Mouse (Mus musculus) limb, embryonic 12.5 days (tissue): ENCODE measurements at regions not wholly inside any gene's neighbourhood (a gene's known extent, or its start where the extent isn't known, plus 50 kb on each side); places are given as distances from the start of the nearest gene placed in this dataset.

Source experiments
- ATAC-seq: fragments of 200-750 bp; cut with Nextera tagmentation; 2 replicates; pipeline ENCODE4 v1.8.0; 2017; ENCODE audit warnings: low read depth, moderate TSS enrichment; ENCODE audit not compliant: insufficient number of reproducible peaks, insufficient read depth, low FRiP score, low TSS enrichment
- H3K27ac ChIP-seq: fragments of 300-500 bp; sonication (generic); 2 replicates; pipeline ENCODE4 v1.5.1; 2016; ENCODE audit warnings: mild to moderate bottlenecking, moderate library complexity
- H3K27me3 ChIP-seq: fragments of 300-500 bp; sonication (generic); 2 replicates; pipeline ENCODE4 v1.6.1; 2016; ENCODE audit warnings: mild to moderate bottlenecking, moderate library complexity
- H3K36me3 ChIP-seq: fragments of 300-500 bp; sonication (generic); 2 replicates; pipeline ENCODE4 v1.6.1; 2016; ENCODE audit warnings: mild to moderate bottlenecking, moderate library complexity
- H3K4me1 ChIP-seq: fragments of 300-500 bp; sonication (generic); replicated peaks from 2 replicates; pipeline ENCODE4 v1.6.1; 2016
- H3K4me2 ChIP-seq: fragments of 300-500 bp; sonication (generic); 2 replicates; pipeline ENCODE4 v1.6.1; 2016; ENCODE audit warnings: mild to moderate bottlenecking, moderate library complexity
- H3K4me3 ChIP-seq: fragments of 300-500 bp; sonication (generic); replicated peaks from 2 replicates; pipeline ENCODE4 v1.5.1; 2016; ENCODE audit warnings: mild to moderate bottlenecking
- H3K9ac ChIP-seq: fragments of 300-500 bp; sonication (generic); replicated peaks from 2 replicates; pipeline ENCODE4 v1.6.1; 2016; ENCODE audit warnings: mild to moderate bottlenecking, moderate library complexity
- H3K9me3 ChIP-seq: fragments of 300-500 bp; sonication (generic); 2 replicates; pipeline ENCODE4 v1.6.1; 2016; ENCODE audit warnings: mild to moderate bottlenecking, moderate library complexity
- WGBS: fragments of 180-500 bp; shearing (Covaris S2); methylation state at CpG from one replicate; pipeline ENCODE4 v1.1.7; 2016; 5-methylcytosine and 5-hydroxymethylcytosine counted together

DNA sequence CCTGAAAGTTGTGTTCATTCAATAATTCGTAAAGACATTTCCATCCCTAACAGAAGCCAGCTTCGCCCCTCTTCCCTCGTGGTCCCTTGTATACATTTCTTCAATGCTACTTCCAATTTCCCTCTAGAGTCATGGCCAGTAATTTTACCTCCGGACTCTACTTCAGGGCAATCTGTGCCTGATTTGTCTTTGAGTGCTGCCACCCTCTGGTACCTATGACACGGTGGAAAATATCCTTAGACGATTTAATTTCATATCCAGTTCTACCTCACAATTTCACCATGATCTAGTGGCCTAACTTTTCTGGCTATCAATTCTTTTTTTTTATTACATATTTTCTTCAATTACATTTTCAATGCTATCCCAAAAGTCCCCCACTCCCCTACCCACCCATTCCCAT is 49.9 kb upstream of the Adamts3 start:
- H3K9me3 ChIP-seq = no peaks in the 10 kb centered on the region
- H3K4me2 ChIP-seq = no peak overlapping the region
- H3K4me1 ChIP-seq = no peaks in the 10 kb centered on the region
- WGBS = 86% methylated on average over 6 of the region's 6 CpGs
- H3K9ac ChIP-seq = no peak overlapping the region
- ATAC-seq = no peak
- H3K27ac ChIP-seq = no peak overlapping the region
- H3K4me3 ChIP-seq = no peak overlapping the region
- H3K27me3 ChIP-seq = no peaks in the 10 kb centered on the region
- no peaks in the 10 kb centered on the region for H3K36me3 ChIP-seq
